ENCODE assay signal across 18 mouse cellular contexts in genomic region chr1:153318287-153318686, GRCm38 (mm10).
"Had no signal": no experiment of that assay in that cellular context is flagged by ENCODE, and none has a peak within 500 bp of the region (broad histone marks: within the 10 kb centered on the region; RNA-seq: fewer than 3 reads in every experiment).

No protein-coding gene starts in this region.

- H3K9me3 ChIP-seq: intestine, embryonic 15.5 days; limb, embryonic 12.5 days; limb, embryonic 15.5 days; lung, embryonic 15.5 days; neural tube, embryonic 13.5 days had no signal

- H3K27me3 ChIP-seq: intestine, embryonic 15.5 days; limb, embryonic 12.5 days; limb, embryonic 15.5 days; lung, embryonic 15.5 days; midbrain, embryonic 12.5 days; neural tube, embryonic 13.5 days had no signal

- H3K9ac ChIP-seq: intestine, embryonic 15.5 days; limb, embryonic 12.5 days; limb, embryonic 15.5 days; liver, embryonic 14.5 days; liver, postnatal 0 days; lung, embryonic 15.5 days; midbrain, embryonic 12.5 days; neural tube, embryonic 13.5 days had no signal

- H3K4me2 ChIP-seq: intestine, embryonic 15.5 days; limb, embryonic 12.5 days; limb, embryonic 15.5 days; liver, embryonic 11.5 days; lung, embryonic 15.5 days; midbrain, embryonic 12.5 days; neural tube, embryonic 13.5 days had no signal

- H3K4me3 ChIP-seq: intestine, embryonic 15.5 days; limb, embryonic 12.5 days; limb, embryonic 15.5 days; lung, embryonic 15.5 days; midbrain, embryonic 12.5 days; myocyte; neural tube, embryonic 13.5 days had no signal

- H3K36me3 ChIP-seq: limb, embryonic 12.5 days; midbrain, embryonic 12.5 days had no signal

- DNase-seq: kidney, adult 2 months; kidney, postnatal 25 days; left cerebral cortex, postnatal 4 days; liver, postnatal 0 days; lung, postnatal 14 days; retina, postnatal 1 day; right cerebral cortex, postnatal 25 days; thymus, postnatal 25 days had no signal

- H3K27ac ChIP-seq: limb, embryonic 12.5 days; liver, embryonic 14.5 days; midbrain, embryonic 12.5 days had no signal

- ATAC-seq: intestine, embryonic 15.5 days; liver, postnatal 0 days; midbrain, embryonic 16.5 days had no signal
